Mouse (Mus musculus): ENCODE measurements around the gene Tm9sf3.

GRCm38 (mm10) chr19:41176881-41177280, 86.9 kb downstream of the Tm9sf3 start:
- no peak for TF ChIP-seq CTCF (IDR thresholded peaks at IDR 0.05; ENCODE audit: low read depth, low read length)
- no peak for TF ChIP-seq POLR2A (IDR thresholded peaks at IDR 0.05; ENCODE audit: borderline replicate concordance, low read depth, low read length)
